Mouse (Mus musculus) brain, embryonic 14.5 days (tissue): ENCODE data around the gene Ppp2r5e.

ENCODE experiments used
- CTCF ChIP-seq: fragments of 200-500 bp; IDR thresholded peaks from 2 replicates; pipeline ENCODE4 v1.5.1; 2012; ENCODE audit warnings: inconsistent platforms, mild to moderate bottlenecking, moderate library complexity, borderline replicate concordance; ENCODE audit not compliant: insufficient read depth, insufficient read length; ENCODE audit errors: extremely low read depth
- POLR2A ChIP-seq: fragments of 200-500 bp; IDR thresholded peaks from 2 replicates; pipeline ENCODE4 v1.6.1; 2012; ENCODE audit warnings: mild to moderate bottlenecking, inconsistent platforms, borderline replicate concordance; ENCODE audit not compliant: poor library complexity, insufficient read depth, insufficient read length, severe bottlenecking; ENCODE audit errors: extremely low read depth

DNA sequence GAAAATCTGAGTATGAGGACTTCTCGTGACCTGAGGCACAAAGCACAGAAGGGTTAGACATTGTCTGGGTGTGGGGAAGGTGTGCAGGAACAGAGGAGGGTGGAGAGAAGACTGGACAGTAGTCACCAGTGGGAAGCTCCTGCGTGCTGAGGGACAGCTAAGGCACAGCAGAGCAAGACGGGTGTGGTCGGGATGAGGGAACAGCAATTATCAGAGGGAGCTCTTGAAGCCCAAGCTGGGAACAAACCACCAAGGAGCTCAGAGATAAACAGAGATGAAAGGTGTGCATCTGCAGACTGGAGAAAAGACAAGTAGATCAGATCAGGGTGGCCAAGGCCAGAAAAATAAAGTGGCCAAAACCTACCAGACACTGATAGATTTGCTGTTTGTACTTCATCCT is 114.0 kb downstream of the Ppp2r5e start:
- TF ChIP-seq CTCF = no peak
- no peak for TF ChIP-seq POLR2A
